Mouse (Mus musculus): ENCODE measurements around the gene Camk1d.
A peak's percentile ranks its signal among the peaks of the same experiment; 100 is the strongest.

GRCm38 (mm10) chr2:5714211-5715053, at the start of gene Camk1d:
- TF ChIP-seq CTCF (IDR thresholded peaks at IDR 0.05; ENCODE audit: borderline replicate concordance, extremely low read depth, insufficient read depth, insufficient read length), result peak; percentile 48; the same call in 1 of the 2 replicates
- no peak; the same call in 1 of the 2 replicates for TF ChIP-seq POLR2A (IDR thresholded peaks at IDR 0.05; ENCODE audit: borderline replicate concordance, extremely low read depth, insufficient read depth, insufficient read length, poor library complexity, severe bottlenecking)
